Mouse (Mus musculus): ENCODE results near the gene Taf6l. TPM values are rescaled to one million over a fixed set of nuclear protein-coding genes. Genes with fewer than 3 reads are reported as not detected.
A peak's percentile ranks its signal among the peaks of the same experiment; 100 is the strongest.

Taf6l gene
- polyA plus RNA-seq, 1 experiment = 10.4 TPM

DNA sequence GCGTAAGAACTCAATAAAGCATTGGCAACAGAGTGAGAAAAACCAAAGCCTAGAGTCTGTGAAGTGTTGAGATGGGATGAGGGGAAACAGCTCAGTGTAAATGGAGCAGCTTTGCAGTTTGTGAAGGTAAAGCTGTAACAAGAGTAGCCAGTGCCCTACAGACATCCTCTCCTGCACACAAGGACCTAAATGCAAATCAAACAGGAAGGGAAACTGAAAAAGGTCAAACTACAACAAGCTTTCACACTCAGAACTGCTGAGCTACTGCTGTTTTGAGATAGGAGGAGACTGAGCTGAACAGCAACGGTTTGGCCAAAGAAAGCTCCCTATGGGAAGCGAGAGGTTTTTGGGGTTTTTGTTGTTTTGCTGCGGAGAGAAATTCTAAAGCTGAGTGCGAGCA lies 20.6 kb upstream of the Taf6l start:
- 94% methylated on average over 5 of the region's 5 CpGs for WGBS
- peaks cover 1% of the 10 kb centered on the region; the same call in 1 of the 2 replicates for H3K36me3 ChIP-seq (ENCODE audit: control insufficient read depth, insufficient read depth, low read length)
- TF ChIP-seq CTCF (conservative IDR thresholded peaks at IDR 0.05; ENCODE audit: insufficient read depth, insufficient read length, low read depth, low read length) = no peak
- TF ChIP-seq POLR2A (IDR thresholded peaks at IDR 0.05; ENCODE audit: low read depth, low read length) = no peak
- no peaks in the 10 kb centered on the region for H3K4me1 ChIP-seq (ENCODE audit: control insufficient read depth, insufficient read depth, low read length)
- H3K27me3 ChIP-seq (replicated peaks; ENCODE audit: control insufficient read depth, insufficient read depth, low read length) = no peaks in the 10 kb centered on the region
- no peak for DNase-seq
- H3K4me3 ChIP-seq (ENCODE audit: insufficient read depth, low read depth, low read length) = no peak overlapping the region
- H3K27ac ChIP-seq (ENCODE audit: insufficient read depth, low read depth, low read length) = no peak overlapping the region

DNA sequence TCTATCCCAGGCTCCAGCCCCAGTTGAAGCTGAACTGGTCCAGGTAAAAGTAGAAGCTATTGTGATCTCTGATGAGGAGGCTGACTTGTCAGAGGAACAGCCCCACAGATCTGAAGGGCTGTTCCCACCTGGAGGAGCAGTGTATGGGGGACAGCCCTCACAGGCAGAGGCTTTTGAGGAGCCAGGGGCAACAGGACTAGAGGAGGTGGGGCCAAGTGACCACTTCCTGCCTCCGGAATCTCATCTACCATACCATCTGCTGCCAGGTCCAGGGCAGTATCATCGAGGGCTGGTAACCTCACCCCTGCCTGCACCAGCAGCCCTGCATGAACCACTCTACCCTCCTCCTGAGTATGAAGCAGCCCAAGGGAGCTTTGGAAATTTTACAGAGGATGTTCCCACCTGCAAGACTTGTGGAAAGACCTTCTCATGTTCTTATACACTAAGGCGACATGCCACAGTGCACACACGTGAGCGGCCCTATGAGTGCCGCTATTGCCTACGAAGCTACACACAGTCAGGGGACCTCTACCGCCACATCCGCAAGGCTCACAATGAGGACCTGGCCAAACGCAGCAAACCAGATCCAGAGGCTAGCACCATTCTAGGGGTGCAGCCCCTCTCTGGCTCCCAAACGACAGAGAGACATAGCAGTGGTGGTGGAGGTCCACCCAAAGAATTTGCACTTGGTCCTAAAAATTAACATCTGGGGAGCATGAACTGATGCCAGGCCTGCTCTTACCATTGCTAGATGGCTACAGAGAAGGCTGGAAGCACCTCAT lies 17.9 kb upstream of the Taf6l start:
- Histone ChIP-seq H3K4me3 (ENCODE audit: insufficient read depth, low read depth, low read length) (no peak overlapping the region), H3K36me3 (ENCODE audit: control insufficient read depth, insufficient read depth, low read length) (no peaks in the 10 kb centered on the region), H3K27ac (ENCODE audit: insufficient read depth, low read depth, low read length) (no peak overlapping the region), H3K27me3 (replicated peaks; ENCODE audit: control insufficient read depth, insufficient read depth, low read length) (no peaks in the 10 kb centered on the region), H3K4me1 (ENCODE audit: control insufficient read depth, insufficient read depth, low read length) (no peaks in the 10 kb centered on the region)
- no peak for TF ChIP-seq POLR2A (IDR thresholded peaks at IDR 0.05; ENCODE audit: low read depth, low read length)
- no peak for TF ChIP-seq CTCF (conservative IDR thresholded peaks at IDR 0.05; ENCODE audit: insufficient read depth, insufficient read length, low read depth, low read length)
- 88% methylated on average over 11 of the region's 11 CpGs for WGBS
- no peak for DNase-seq

DNA sequence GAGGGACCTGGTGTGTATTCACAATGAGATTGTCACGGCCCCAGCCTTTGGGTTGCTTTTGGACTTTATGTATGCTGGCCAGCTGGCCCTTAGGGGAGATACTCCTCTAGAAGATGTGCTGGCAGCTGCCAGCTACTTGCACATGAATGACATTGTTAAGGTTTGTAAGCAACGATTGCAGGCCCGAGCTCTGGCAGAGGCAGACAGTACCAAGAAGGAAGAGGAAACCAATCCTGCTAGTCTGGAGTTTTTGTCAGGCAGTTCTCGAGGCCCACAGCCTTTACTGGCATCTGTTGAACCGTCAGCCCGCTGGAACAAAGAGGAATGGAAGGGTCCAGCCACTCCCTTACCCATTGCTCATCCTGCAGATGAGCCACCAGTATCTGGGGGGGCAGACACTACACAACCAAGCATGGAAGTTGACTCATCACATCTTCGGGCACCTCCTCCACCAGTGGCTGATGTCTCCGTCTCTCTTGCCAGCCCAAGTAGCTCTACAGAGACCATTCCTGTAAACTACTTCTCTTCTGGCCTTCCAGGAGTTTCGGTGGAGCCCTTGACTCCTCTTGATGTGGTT lies 17.1 kb upstream of the Taf6l start:
- H3K4me3 ChIP-seq (ENCODE audit: insufficient read depth, low read depth, low read length) = no peak overlapping the region
- no peak overlapping the region for H3K27ac ChIP-seq (ENCODE audit: insufficient read depth, low read depth, low read length)
- H3K36me3 ChIP-seq (ENCODE audit: control insufficient read depth, insufficient read depth, low read length) = no peaks in the 10 kb centered on the region
- no peak for DNase-seq
- no peaks in the 10 kb centered on the region; the same call in 1 of the 2 replicates for H3K4me1 ChIP-seq (ENCODE audit: control insufficient read depth, insufficient read depth, low read length)
- no peaks in the 10 kb centered on the region for H3K27me3 ChIP-seq (replicated peaks; ENCODE audit: control insufficient read depth, insufficient read depth, low read length)
- WGBS = 92% methylated on average over 9 of the region's 9 CpGs
- TF ChIP-seq CTCF (conservative IDR thresholded peaks at IDR 0.05; ENCODE audit: insufficient read depth, insufficient read length, low read depth, low read length) (no peak), POLR2A (IDR thresholded peaks at IDR 0.05; ENCODE audit: low read depth, low read length) (no peak)

DNA sequence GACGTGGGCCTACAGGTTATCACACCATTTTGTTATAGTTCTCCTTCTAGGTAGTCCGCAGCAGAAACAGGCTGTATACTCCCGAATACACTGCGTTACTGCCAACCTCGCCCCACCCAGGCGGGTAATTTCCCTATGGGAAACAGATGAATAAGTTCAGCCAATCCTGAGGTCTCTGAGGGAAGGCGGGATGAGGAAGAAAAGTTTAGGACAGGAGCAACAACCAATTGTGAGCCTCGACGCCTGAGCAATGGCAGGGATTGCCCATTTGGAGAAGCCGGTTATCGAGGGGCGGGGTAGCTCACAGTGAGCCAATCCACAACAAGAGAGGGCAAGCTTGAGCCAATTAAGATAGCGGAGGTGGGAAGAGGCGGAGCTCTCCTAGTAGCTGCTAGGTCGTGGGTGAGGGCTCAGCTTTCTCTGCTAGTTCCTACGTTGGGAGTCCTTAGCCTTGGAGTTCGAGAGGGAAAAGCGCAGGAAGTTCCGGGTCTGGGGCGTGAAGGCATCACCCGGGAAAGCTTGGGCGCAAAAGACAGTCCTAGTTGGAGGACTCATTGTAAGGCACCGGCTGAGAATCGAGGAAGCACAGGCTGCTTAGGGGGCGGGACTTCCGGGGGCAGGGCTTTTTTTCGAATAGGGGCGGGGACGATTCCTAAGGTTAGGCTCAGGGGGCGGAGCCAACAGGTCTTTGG lies 16.1 kb upstream of the Taf6l start, which contains the start of gene Zbtb3:
Gene Zbtb3, plus strand, starts transcription at position 426 of the 692 bp plus-strand sequence.
- under 1% methylated on average over 30 of the region's 30 CpGs for WGBS
- Histone ChIP-seq H3K27me3 (replicated peaks; ENCODE audit: control insufficient read depth, insufficient read depth, low read length) (no peaks in the 10 kb centered on the region), H3K4me3 (ENCODE audit: insufficient read depth, low read depth, low read length) (peak within 1 kb of the TSS; percentile 55), H3K27ac (ENCODE audit: insufficient read depth, low read depth, low read length) (peak within 1 kb of the TSS; percentile 40; the same call in 1 of the 2 replicates), H3K36me3 (ENCODE audit: control insufficient read depth, insufficient read depth, low read length) (no peaks in the 10 kb centered on the region), H3K4me1 (ENCODE audit: control insufficient read depth, insufficient read depth, low read length) (no peaks in the 10 kb centered on the region; the same call in 1 of the 2 replicates)
- DNase-seq = peak; percentile 99
- no peak for TF ChIP-seq POLR2A (IDR thresholded peaks at IDR 0.05; ENCODE audit: low read depth, low read length)
- no peak for TF ChIP-seq CTCF (conservative IDR thresholded peaks at IDR 0.05; ENCODE audit: insufficient read depth, insufficient read length, low read depth, low read length)

DNA sequence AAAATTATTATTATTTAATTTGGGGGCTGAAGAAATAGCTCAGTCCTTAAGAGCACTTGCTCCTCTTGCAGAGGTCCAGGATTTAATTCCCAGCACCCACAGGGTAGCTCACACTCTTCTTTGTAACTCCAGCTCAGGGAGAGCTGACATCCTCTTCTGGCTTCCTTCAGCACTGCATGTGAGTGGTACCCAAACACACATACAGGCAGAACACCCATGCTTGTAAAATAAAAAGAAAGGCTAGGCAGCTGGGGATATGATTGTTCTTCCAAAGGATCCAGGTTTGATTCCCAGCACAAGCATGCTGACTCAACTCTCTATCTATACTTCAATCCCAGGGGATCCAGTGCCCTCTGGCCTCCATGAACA lies 12.7 kb upstream of the Taf6l start:
- no peak overlapping the region; the same call in 1 of the 2 replicates for H3K27ac ChIP-seq (ENCODE audit: insufficient read depth, low read depth, low read length)
- no peak for DNase-seq
- no peak overlapping the region for H3K4me3 ChIP-seq (ENCODE audit: insufficient read depth, low read depth, low read length)
- TF ChIP-seq POLR2A (IDR thresholded peaks at IDR 0.05; ENCODE audit: low read depth, low read length) (no peak), CTCF (conservative IDR thresholded peaks at IDR 0.05; ENCODE audit: insufficient read depth, insufficient read length, low read depth, low read length) (no peak)
- H3K27me3 ChIP-seq (replicated peaks; ENCODE audit: control insufficient read depth, insufficient read depth, low read length) = no peaks in the 10 kb centered on the region
- H3K4me1 ChIP-seq (ENCODE audit: control insufficient read depth, insufficient read depth, low read length) = no peaks in the 10 kb centered on the region; the same call in 1 of the 2 replicates
- H3K36me3 ChIP-seq (ENCODE audit: control insufficient read depth, insufficient read depth, low read length) = no peaks in the 10 kb centered on the region

DNA sequence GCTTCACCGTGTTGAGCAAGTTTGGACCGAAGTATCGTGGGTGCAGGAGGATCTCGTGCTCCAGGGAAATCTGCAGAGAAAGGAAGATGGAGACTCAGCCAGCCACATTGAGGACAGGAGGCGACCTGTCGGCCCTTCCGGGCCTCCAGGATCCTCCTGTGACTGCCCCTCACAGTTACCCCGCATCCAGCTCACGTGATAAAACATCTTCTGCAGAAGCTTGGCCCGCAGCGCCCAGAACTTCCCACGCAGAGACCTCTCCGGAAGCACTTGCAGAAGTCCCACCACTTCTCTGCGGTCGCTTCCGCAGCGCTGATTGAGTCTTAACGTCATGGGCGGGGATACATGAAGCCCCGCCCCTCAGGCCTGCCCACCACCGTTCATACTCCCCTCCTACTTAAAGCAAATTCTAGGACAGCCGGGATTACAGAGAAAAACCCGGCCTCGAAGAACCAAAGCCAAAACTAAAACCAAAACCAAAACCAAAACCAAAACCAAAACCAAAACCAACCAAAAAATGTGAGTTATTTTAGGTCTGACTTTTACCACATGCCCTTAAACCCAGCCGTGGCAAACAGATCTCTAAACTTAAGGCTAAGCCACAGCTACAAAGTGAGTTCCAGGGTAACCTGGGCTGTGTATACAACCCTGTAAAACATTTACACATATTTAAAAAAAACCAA lies 12.2 kb upstream of the Taf6l start, which contains the start of gene Polr2g:
Gene Polr2g, minus strand, starts transcription at position 314 of the 683 bp plus-strand sequence.
- peak within 1 kb of the TSS; percentile 37 for H3K27ac ChIP-seq (ENCODE audit: insufficient read depth, low read depth, low read length)
- no peaks in the 10 kb centered on the region for H3K36me3 ChIP-seq (ENCODE audit: control insufficient read depth, insufficient read depth, low read length)
- WGBS = under 1% methylated on average over 25 of the region's 25 CpGs
- H3K4me3 ChIP-seq (ENCODE audit: insufficient read depth, low read depth, low read length) = peak within 1 kb of the TSS; percentile 85
- TF ChIP-seq POLR2A (IDR thresholded peaks at IDR 0.05; ENCODE audit: low read depth, low read length) = peak; percentile 73
- TF ChIP-seq CTCF (conservative IDR thresholded peaks at IDR 0.05; ENCODE audit: insufficient read depth, insufficient read length, low read depth, low read length) = no peak
- DNase-seq = peak; percentile 96
- no peaks in the 10 kb centered on the region; the same call in 1 of the 2 replicates for H3K4me1 ChIP-seq (ENCODE audit: control insufficient read depth, insufficient read depth, low read length)
- H3K27me3 ChIP-seq (replicated peaks; ENCODE audit: control insufficient read depth, insufficient read depth, low read length) = no peaks in the 10 kb centered on the region

Measured in kidney, adult 2 months (tissue).